Mouse (Mus musculus) liver, postnatal 0 days (tissue): ENCODE results near the gene Hist1h2bj. TPM values are rescaled to one million over a fixed set of nuclear protein-coding genes. Genes with fewer than 3 reads are reported as not detected.
A peak's percentile ranks its signal among the peaks of the same experiment; 100 is the strongest.
"Not testable (repeated sequence)": the region's sequence is repeated elsewhere in the genome, so short reads cannot be mapped to it uniquely, and the experiment has no call there.

Source experiments
- ATAC-seq: fragments of 200-750 bp; cut with Nextera tagmentation; 2 replicates; pipeline ENCODE4 v1.8.0; 2017; ENCODE audit warnings: mild to moderate bottlenecking, moderate library complexity
- DNase-seq: peaks from one replicate; pipeline ENCODE4 v3.0.0-alpha.2; 2016
- H3K27ac ChIP-seq: fragments of 300-500 bp; sonication (generic); 2 replicates; pipeline ENCODE4 v1.5.1; 2014; ENCODE audit warnings: antibody characterized with exemption, moderate library complexity, mild to moderate bottlenecking, low read depth
- H3K27me3 ChIP-seq: fragments of 300-500 bp; sonication (generic); 2 replicates; pipeline ENCODE4 v1.6.1; 2014; ENCODE audit warnings: low read length, control low read depth, mixed read lengths; ENCODE audit not compliant: insufficient read depth
- H3K36me3 ChIP-seq: fragments of 300-500 bp; sonication (generic); replicated peaks from 2 replicates; pipeline ENCODE4 v1.6.1; 2014; ENCODE audit warnings: mild to moderate bottlenecking, control low read depth, low read length, moderate library complexity, mixed read lengths; ENCODE audit not compliant: insufficient read depth
- H3K4me1 ChIP-seq: fragments of 300-500 bp; sonication (generic); 2 replicates; pipeline ENCODE4 v1.6.1; 2014; ENCODE audit warnings: antibody characterized with exemption, mild to moderate bottlenecking, control low read depth; ENCODE audit not compliant: insufficient read depth
- H3K4me2 ChIP-seq: fragments of 300-500 bp; sonication (generic); 2 replicates; pipeline ENCODE4 v1.6.1; 2014; ENCODE audit warnings: low read depth, mild to moderate bottlenecking, low read length, moderate library complexity, mixed read lengths
- H3K4me3 ChIP-seq: fragments of 300-500 bp; sonication (generic); 2 replicates; pipeline ENCODE4 v1.5.1; 2014; ENCODE audit warnings: low read depth, low read length
- H3K9ac ChIP-seq: fragments of 300-500 bp; sonication (generic); replicated peaks from 2 replicates; pipeline ENCODE4 v1.6.1; 2014; ENCODE audit warnings: mild to moderate bottlenecking, moderate library complexity
- H3K9me3 ChIP-seq: fragments of 300-500 bp; sonication (generic); 2 replicates; pipeline ENCODE4 v1.6.1; 2016; ENCODE audit warnings: mild to moderate bottlenecking, control low read depth, low read length, mixed read lengths
- CTCF ChIP-seq: sonication (generic); IDR thresholded peaks from 2 replicates; pipeline ENCODE4 v1.5.1; 2016; ENCODE audit warnings: antibody characterized with exemption, low read depth
- EP300 ChIP-seq: IDR thresholded peaks from 2 replicates; pipeline ENCODE4 v1.6.1; 2016; ENCODE audit warnings: antibody characterized with exemption, low read depth, mild to moderate bottlenecking
- WGBS: fragments of 180-500 bp; shearing (Covaris S2); extraction: QIAGEN DNeasy Blood & Tissue Kit; methylation state at CpG from one replicate; pipeline ENCODE4 v1.1.7; 2014; ENCODE audit not compliant: insufficient replicate concordance; 5-methylcytosine and 5-hydroxymethylcytosine counted together
- polyA plus RNA-seq: library from polyadenylated mRNA; unstranded; fragments of >200 nt; fragmentation: Nextera tagmentation; extraction: Ambion mirVana; gene quantifications from 2 replicates; pipeline ENCODE4 v1.2.1, GENCODE M21; 2015

Gene Hist1h2bj
- polyA plus RNA-seq, 1 experiment from 2014 or later: 5.1 TPM

DNA sequence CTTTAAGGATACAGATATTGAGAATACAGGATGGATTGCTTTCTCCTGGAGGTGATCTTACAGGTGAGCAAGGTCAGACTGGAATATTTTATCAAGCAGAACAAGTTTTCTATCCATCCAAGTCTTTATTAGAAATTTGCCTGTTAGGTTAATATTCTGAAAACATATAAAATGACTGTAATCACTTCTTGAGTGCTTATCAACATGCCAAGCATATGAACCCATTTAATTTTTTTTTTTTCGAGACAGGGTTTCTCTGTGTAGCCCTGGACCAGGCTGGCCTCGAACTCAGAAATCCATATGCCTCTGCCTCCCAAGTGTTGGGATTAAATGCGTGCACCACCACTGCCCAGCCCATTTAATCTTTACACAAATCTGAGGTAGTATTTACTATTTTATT is 6.0 kb upstream of the Hist1h2bj start:
- DNase-seq (no peak), ATAC-seq (no peak)
- no peaks in the 10 kb centered on the region for H3K27me3 ChIP-seq
- H3K9me3 ChIP-seq: no peaks in the 10 kb centered on the region
- no peak for TF ChIP-seq CTCF
- no peak for TF ChIP-seq EP300
- peak overlapping the region; percentile 60 for H3K4me3 ChIP-seq
- H3K27ac ChIP-seq: peak overlapping the region; percentile 96
- H3K4me1 ChIP-seq: peaks cover 23% of the 10 kb centered on the region
- H3K9ac ChIP-seq: peak overlapping the region; percentile 79
- H3K4me2 ChIP-seq: peak overlapping the region; percentile 78
- no peaks in the 10 kb centered on the region for H3K36me3 ChIP-seq
- WGBS: 59% methylated on average over 3 of the region's 3 CpGs

DNA sequence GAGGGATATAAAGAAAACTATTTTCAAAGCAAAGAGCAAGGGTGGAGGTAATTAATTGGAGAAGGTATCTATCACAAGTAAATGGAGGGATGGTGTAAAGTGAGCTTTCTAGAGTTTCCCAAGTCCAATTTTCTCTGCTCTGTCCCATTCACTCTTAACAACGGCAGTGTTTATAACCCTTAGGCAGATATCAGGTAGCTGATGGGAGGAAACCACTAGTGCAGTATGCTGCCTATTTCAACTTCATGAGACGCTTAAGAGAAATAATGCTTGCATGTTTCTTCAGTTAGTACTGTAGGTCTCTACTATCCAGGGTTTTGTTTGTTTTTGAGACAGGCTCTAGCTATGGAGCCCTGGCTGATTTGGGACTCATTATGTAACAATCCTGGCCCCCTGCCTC is 5.6 kb upstream of the Hist1h2bj start:
- H3K27me3 ChIP-seq: no peaks in the 10 kb centered on the region
- peak overlapping the region; percentile 96 for H3K27ac ChIP-seq
- peak overlapping the region; percentile 79 for H3K9ac ChIP-seq
- H3K36me3 ChIP-seq: no peaks in the 10 kb centered on the region
- ATAC-seq (no peak), DNase-seq (no peak)
- no peaks in the 10 kb centered on the region for H3K9me3 ChIP-seq
- H3K4me1 ChIP-seq: peaks cover 26% of the 10 kb centered on the region
- TF ChIP-seq CTCF: no peak
- no peak for TF ChIP-seq EP300
- H3K4me3 ChIP-seq: peak overlapping the region; percentile 60; the same call in 1 of the 2 replicates
- H3K4me2 ChIP-seq: peak overlapping the region; percentile 78
- WGBS: 59% methylated on average over 2 of the region's 2 CpGs

DNA sequence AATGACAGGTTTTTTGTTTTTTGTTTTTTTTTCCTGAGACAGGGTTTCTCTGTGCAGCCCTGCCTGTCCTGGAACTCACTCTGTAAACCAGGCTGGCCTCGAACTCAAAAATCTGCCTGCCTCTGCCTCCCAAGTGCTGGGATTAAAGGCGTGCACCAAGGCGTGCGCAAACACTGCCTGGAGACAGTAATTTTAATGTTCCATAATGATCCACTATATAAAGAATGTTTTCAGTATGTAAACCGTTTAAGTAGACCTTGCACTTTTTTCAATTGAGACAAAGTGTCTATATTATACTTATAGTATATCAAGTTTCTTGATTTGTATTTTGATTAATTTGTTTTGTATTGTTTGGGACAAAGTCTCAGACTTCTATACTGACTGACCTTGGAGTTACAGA is 3.6 kb upstream of the Hist1h2bj start:
- Histone ChIP-seq H3K27me3 (no peaks in the 10 kb centered on the region), H3K4me3 (peak overlapping the region; percentile 54; the same call in 1 of the 2 replicates), H3K9me3 (no peaks in the 10 kb centered on the region), H3K27ac (peak overlapping the region; percentile 96), H3K4me1 (peaks cover 18% of the 10 kb centered on the region), H3K9ac (no peak overlapping the region; the same call in 1 of the 2 replicates), H3K4me2 (peak overlapping the region; percentile 80), H3K36me3 (no peaks in the 10 kb centered on the region)
- DNase-seq (no peak), ATAC-seq (no peak)
- no peak for TF ChIP-seq EP300
- no peak for TF ChIP-seq CTCF
- WGBS: 64% methylated on average over 5 of the region's 5 CpGs

DNA sequence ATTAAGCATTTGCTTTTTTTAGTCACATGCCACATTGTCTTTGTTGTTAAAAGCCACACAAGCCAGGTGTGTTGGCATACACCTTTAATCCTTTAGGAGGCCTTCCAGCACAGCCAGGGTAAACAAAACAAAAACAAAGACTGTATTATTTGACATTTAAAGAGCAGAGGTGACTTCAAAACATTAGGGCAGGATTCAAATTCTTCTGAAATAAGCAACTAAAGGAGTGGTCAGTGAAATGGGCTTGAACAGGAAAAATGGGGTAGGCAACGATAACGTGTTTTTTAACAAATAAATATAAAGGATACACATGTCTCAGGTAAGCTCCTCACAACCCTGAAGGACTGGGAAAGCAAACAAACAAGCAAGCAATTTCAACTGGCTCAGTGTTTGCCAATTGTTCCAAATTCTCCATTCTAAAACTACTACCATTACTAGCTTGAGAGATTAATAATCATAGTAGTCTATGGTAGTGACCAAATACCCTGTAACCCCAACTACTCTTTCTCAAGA is 3.0 kb upstream of the Hist1h2bj start:
- TF ChIP-seq EP300 (no peak), CTCF (no peak)
- 7% methylated on average over 2 of the region's 2 CpGs for WGBS
- Histone ChIP-seq H3K4me3 (peak overlapping the region; percentile 54), H3K9ac (peak overlapping the region; percentile 69), H3K36me3 (no peaks in the 10 kb centered on the region), H3K27me3 (no peaks in the 10 kb centered on the region), H3K4me2 (peak overlapping the region; percentile 80), H3K27ac (peak overlapping the region; percentile 96), H3K9me3 (no peaks in the 10 kb centered on the region), H3K4me1 (peaks cover 18% of the 10 kb centered on the region)
- DNase-seq (no peak), ATAC-seq (no peak)

DNA sequence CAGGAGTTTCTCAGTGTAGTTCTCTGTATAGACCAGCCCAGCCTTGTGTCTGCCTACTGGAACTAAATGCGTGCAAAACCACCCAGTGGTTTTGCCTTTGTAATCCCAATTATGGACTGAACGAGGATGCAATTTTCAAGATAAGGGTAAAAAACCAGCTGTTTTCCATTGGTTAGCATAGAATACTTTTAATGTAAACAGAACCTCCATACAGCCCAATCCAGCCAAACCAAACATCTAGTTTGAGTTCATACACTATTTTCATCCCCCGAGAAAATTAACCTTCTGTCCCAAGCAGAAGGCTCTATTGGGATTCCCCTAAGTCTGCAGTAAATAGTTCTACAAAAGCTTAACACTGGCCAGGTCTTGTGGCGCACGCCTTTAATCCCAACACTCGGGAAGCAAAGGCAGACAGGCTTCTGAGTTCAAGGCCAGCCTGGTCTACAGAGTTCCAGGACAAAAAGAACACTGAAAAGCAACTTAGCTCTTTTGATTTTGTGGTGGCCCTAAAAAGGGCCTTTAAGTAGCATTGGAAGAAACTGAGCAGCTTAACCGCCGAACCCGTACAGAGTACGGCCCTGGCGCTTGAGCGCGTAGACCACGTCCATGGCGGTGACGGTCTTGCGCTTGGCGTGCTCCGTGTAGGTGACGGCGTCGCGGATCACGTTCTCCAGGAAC is 2.4 kb upstream of the Hist1h2bj start:
- H3K9me3 ChIP-seq: no peaks in the 10 kb centered on the region
- peak; percentile 62 for DNase-seq
- H3K4me3 ChIP-seq: peak overlapping the region; percentile 54
- peak; percentile 10 for ATAC-seq
- peak overlapping the region; percentile 80 for H3K4me2 ChIP-seq
- H3K9ac ChIP-seq: peak overlapping the region; percentile 69
- TF ChIP-seq EP300 (0 out of 2 replicates have a peak, but pooled peaks have one; percentile 28), CTCF (no peak)
- 1% methylated on average over 17 of the region's 24 CpGs for whole genome bisulfite sequencing
- H3K27ac ChIP-seq: peak overlapping the region; percentile 96
- H3K27me3 ChIP-seq: no peaks in the 10 kb centered on the region
- H3K36me3 ChIP-seq: no peaks in the 10 kb centered on the region
- peaks cover 18% of the 10 kb centered on the region for H3K4me1 ChIP-seq

DNA sequence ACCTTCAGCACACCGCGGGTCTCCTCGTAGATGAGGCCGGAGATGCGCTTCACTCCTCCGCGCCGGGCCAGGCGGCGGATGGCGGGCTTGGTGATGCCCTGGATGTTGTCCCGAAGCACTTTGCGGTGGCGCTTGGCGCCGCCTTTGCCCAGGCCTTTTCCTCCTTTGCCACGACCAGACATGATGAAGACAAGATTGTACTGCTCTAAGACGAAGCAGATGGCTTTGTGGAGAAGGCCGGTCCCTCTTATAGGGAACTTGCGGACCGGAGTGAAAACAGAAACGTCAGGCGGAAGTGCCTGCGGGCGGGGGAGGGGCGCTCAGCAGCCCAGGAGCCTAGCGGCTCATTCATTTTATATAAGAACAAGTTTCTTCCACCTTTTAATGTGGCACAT is 1.9 kb upstream of the Hist1h2bj start, which contains the start of gene Hist1h4i:
Hist1h4i (minus strand) TSS at position 221 of the 395 bp plus-strand sequence.
- ATAC-seq (peak; percentile 52), DNase-seq (peak; percentile 94)
- Histone ChIP-seq H3K4me3 (peak within 1 kb of the TSS; percentile 54), H3K27ac (peak within 1 kb of the TSS; percentile 96), H3K4me2 (peak within 1 kb of the TSS; percentile 80), H3K9ac (peak within 1 kb of the TSS; percentile 74), H3K4me1 (peaks cover 17% of the 10 kb centered on the region)
- not testable (repeated sequence) for H3K9me3 ChIP-seq, H3K36me3 ChIP-seq, H3K27me3 ChIP-seq
- WGBS: 1% methylated on average over 23 of the region's 27 CpGs
- TF ChIP-seq EP300: peak; percentile 93
